Mouse (Mus musculus) bone marrow macrophage, adult 2 months (primary cell): ENCODE data around the gene Rpl32. TPM values are rescaled to one million over a fixed set of nuclear protein-coding genes. Genes with fewer than 3 reads are reported as not detected.
"Not testable (repeated sequence)": the region's sequence is repeated elsewhere in the genome, so short reads cannot be mapped to it uniquely, and the experiment has no call there.

ENCODE experiments used
- H3K27ac ChIP-seq: 2 replicates; pipeline ENCODE4 v1.5.1; 2012; ENCODE audit warnings: low read depth, low read length; ENCODE audit not compliant: insufficient read depth
- H3K4me1 ChIP-seq: 2 replicates; pipeline ENCODE4 v1.6.1; 2012; ENCODE audit warnings: low read length; ENCODE audit not compliant: control insufficient read depth, insufficient read depth
- H3K4me3 ChIP-seq: 2 replicates; pipeline ENCODE4 v1.5.1; 2012; ENCODE audit warnings: mild to moderate bottlenecking, low read length, moderate library complexity; ENCODE audit not compliant: insufficient read depth
- CTCF ChIP-seq: IDR thresholded peaks from 2 replicates; pipeline ENCODE4 v1.5.1; 2012; ENCODE audit warnings: low read depth, mild to moderate bottlenecking, low read length, moderate library complexity
- POLR2A ChIP-seq: IDR thresholded peaks from 2 replicates; pipeline ENCODE4 v1.6.1; 2012; ENCODE audit warnings: mild to moderate bottlenecking, low read depth, low read length, borderline replicate concordance
- polyA plus RNA-seq: library from polyadenylated mRNA; stranded (reverse); fragments of >200 nt; gene quantifications from 2 replicates; pipeline ENCODE4 v1.2.4, GENCODE M21; 2012; ENCODE audit not compliant: missing spikeins, insufficient read depth, insufficient read length

Rpl32 gene
- polyA plus RNA-seq, 1 experiment: 2,339 TPM

DNA sequence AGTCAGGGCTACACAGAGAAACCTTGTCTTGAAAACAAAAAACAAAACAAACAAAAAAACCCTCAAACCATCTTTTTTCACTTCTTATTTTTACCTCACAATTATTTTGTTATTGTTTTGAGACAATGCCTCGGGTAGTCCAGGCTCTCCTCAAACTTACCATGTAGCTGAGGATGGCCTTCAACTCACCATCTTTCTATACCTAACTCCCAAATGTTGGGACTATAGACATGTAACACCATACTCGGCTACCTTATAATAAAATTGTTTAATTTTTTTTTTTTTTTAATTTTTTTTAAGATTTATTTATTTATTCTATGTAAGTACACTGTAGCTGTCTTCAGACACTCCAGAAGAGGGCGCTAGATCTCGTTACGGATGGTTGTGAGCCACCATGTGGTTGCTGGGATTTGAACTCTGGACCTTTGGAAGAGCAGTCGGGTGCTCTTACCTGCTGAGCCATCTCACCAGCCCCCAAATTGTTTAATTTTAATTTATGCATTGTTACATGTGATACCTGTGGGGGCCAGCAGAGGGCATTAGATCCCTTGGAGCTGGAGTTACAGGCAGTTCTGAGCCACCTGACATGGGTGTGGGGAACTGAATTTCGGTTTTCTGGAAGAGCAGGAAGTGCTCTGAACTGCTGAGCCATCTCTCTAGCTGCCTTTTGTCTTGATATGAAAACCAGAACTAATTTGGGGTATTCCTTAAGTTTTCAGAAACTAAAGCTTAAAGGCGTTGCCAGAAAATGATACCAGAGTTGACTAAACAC lies 38.3 kb upstream of the Rpl32 start:
- Histone ChIP-seq H3K4me1 (peaks cover 3% of the 10 kb centered on the region; the same call in 1 of the 2 replicates), H3K4me3 (no peak overlapping the region), H3K27ac (peak overlapping the region; percentile 67)
- no peak for TF ChIP-seq POLR2A
- peak; percentile 73 for TF ChIP-seq CTCF

GRCm38 (mm10) chr6:115845006-115845405 lies 36.5 kb upstream of the Rpl32 start:
- no peak overlapping the region for H3K27ac ChIP-seq
- peaks cover 3% of the 10 kb centered on the region; the same call in 1 of the 2 replicates for H3K4me1 ChIP-seq
- no peak overlapping the region for H3K4me3 ChIP-seq
- TF ChIP-seq POLR2A (no peak), CTCF (no peak)

DNA sequence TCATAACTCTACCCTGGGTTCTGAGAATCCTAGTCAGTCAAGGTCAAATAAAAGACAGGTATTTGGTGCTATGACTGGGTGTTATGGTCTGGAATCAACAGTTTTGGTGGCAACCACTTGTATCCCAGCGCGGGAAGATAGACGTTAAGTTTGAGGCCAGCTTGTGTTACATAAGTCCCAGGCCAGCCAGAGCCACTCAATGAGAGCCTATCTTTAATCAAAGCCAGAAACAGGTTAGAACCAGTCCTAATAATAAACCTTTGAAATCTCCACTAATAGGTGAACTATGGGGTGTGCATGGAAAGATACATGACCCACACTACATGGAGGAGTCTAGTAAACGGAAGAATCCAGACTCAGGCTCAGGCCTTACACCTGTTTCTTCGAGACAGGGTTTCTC lies 30.2 kb upstream of the Rpl32 start:
- no peak overlapping the region for H3K27ac ChIP-seq
- H3K4me1 ChIP-seq: peaks cover 8% of the 10 kb centered on the region
- no peak for TF ChIP-seq CTCF
- no peak for TF ChIP-seq POLR2A
- H3K4me3 ChIP-seq: no peak overlapping the region

DNA sequence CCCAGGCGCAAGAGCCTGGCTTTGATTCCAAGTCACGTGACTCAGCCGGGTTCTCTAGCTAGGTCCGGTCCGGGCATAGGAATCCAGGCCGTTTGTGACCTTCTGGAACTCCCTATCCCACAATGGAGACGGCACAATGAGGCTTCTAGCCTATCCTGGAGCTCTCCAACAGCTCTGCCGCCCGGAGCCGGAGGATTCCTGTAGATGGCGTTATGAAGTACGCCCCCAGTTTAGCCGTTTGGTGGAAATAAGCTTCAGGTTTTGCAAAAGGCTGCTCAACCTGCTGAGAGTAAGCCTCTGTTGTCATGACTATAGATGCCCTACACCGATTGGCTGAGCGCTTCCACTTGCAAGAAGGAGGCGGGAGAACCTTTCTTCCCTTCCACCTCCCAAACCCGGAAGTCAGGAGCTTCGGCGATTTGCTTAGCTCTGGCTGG lies 29.6 kb upstream of the Rpl32 start, which contains the start of gene Efcab12:
Gene Efcab12 (minus strand): TSS at position 252 of the 437 bp plus-strand sequence.
- Histone ChIP-seq H3K27ac (no peak within 1 kb of the TSS), H3K4me3 (no peak within 1 kb of the TSS)
- no peak for TF ChIP-seq CTCF
- TF ChIP-seq POLR2A: no peak

DNA sequence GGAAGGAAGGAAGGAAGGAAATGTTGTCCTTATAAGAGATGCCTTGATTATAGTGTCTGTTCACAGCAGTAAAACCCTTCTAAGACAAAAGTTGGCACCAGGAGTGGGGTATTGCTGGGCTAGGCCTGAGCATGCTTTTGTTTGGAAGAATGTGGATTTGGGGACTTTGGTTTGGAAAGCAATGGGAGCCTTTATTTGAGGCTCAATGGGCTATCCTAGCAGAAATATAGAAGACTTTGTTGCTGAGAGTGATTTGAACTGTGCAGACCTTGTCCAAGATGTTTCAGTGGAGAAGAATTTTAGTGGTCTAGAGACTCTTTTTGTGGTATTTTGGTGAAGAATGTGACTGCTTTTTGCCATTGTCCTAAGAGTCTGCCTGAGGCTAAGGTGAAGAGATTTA lies 25.3 kb upstream of the Rpl32 start:
- H3K4me3 ChIP-seq: no peak overlapping the region
- peaks cover 17% of the 10 kb centered on the region for H3K4me1 ChIP-seq
- no peak overlapping the region for H3K27ac ChIP-seq
- TF ChIP-seq CTCF: no peak
- TF ChIP-seq POLR2A: no peak

More for the DNA sequence above, 29.6 kb upstream of the Rpl32 start, which contains the start of gene Efcab12:
- H3K4me1 ChIP-seq: peaks cover 8% of the 10 kb centered on the region

DNA sequence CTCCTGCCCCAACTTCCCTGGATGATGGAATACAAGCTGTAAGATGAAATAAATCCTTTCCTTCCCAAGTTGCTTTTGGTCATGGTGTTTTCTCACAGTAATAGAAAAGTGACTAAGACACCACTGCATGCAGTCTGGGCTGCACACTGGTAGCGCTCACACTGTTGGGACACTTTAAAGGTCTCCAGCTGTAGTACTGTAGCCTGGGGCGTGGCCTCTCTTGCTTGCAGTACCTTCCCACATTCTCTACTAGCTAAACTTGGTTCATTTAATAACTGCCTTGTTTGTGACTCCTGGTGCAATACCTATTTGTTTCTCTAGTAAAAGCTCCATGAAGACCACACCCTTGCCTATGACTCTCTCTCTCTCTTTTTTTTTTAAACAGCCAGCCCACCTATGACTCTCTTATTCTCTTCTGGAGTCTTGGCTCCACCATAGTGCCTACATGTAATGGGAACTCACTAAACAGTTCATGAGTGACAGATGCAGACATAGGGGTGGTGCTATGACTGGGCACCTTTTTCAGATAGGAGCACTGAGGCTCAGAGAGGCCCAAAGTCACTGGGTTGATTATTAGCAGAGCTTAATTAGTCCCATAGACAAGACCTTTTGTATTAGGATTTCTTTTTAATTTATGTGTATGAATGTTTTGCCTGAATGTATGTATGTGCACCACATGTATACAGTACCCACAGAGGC lies 23.8 kb upstream of the Rpl32 start:
- Histone ChIP-seq H3K4me1 (peaks cover 17% of the 10 kb centered on the region), H3K4me3 (no peak overlapping the region), H3K27ac (no peak overlapping the region)
- TF ChIP-seq CTCF (no peak), POLR2A (no peak)

GRCm38 (mm10) chr6:115830779-115831601 lies 22.4 kb upstream of the Rpl32 start:
- H3K4me3 ChIP-seq: no peak overlapping the region
- H3K4me1 ChIP-seq: peaks cover 10% of the 10 kb centered on the region
- peak overlapping the region; percentile 12; the same call in 1 of the 2 replicates for H3K27ac ChIP-seq
- no peak for TF ChIP-seq CTCF
- TF ChIP-seq POLR2A: no peak

DNA sequence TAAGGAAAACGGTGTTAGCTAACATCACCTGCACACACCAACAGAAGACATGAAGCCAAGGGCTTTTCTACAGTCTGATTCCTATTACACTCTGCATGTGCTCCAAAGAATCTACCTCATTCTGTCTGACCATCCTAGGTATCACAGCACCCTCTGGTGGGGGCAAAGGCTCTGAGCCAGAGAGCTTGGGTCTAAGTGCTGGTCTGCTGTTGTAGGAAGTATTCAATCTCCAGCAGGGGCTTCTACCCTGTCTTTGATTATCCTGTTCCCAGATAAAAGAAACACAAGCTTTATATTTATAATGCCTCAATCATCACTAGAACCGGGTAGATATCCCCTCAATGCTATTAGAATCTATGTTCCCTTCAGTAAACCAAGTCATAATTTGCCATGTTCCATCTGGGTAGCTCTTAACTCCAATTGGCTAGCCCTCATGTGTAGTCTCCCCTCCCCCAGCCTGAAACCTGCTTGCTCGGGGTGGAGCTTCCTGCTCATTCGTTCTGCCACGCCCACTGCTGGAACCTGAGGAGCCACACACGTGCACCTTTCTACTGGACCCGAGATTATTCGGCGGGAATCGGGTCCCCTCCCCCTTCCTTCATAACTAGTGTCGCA lies 15.4 kb upstream of the Rpl32 start:
- H3K27ac ChIP-seq, H3K4me1 ChIP-seq: not testable (repeated sequence)
- H3K4me3 ChIP-seq: peak overlapping the region; percentile 29; the same call in 1 of the 2 replicates
- TF ChIP-seq CTCF: peak; percentile 65

DNA sequence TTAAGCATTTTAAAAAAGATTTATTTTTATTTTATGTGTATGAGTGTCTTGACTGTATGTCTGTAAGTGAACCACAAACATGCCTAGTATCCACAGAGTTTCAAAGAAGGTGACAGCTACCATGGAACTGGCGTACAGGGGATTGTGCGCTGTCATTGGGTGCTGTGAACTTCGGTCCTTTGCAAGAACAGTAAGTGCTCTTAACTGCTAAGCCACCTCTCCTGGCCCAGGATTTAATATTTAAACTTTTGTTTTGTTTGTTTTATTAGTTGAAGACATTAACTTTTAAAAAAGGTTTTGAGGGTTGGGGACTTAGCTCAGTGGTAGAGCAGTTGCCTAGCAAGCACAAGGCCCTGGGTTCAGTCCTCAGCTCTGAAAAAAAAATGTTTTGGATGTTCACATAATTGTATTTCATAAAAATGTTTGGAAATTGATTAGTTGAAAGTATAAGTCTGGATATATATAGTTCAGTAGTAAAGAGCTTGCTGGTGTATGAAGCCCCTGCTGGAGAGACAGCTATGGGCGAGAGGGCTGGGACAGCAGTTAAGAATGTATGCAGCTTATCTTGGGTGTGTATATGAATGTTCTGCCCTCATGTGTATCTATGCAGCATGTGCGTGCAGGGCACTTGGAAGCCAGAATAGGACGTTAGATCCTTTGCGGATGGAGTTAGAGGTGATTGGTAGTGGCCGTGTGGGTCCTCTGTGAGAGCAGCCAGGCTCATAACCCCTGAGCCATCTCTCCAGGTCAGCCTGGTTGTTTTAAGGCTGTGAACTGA lies 12.9 kb upstream of the Rpl32 start:
- TF ChIP-seq CTCF (no peak), POLR2A (no peak)
- H3K27ac ChIP-seq: no peak overlapping the region

More for the DNA sequence above, 12.9 kb upstream of the Rpl32 start:
- Histone ChIP-seq H3K4me3 (no peak overlapping the region), H3K4me1 (peaks cover 3% of the 10 kb centered on the region; the same call in 1 of the 2 replicates)
